In genomic region chr16:18836073-18836467, GRCm38 (mm10) we compare ENCODE assay signal across 7 mouse cellular contexts. TPM values are rescaled to one million over a fixed set of nuclear protein-coding genes. Genes with fewer than 3 reads are reported as not detected.
DNase-seq lines count a peak whose midpoint lies in the region; ATAC-seq and TF ChIP-seq lines count a peak whose summit lies in the region.

No protein-coding gene starts in this region.

- ATAC-seq in forebrain, embryonic 11.5 days (replicated peaks; ENCODE audit: low FRiP score) = peak; percentile 16; the same call in 1 of the 2 replicates
- peak; percentile 44; the same call in 1 of the 2 replicates for ATAC-seq in neural tube, embryonic 15.5 days (ENCODE audit: low FRiP score)

- no peaks in the 10 kb centered on the region for H3K9me3 ChIP-seq in forebrain, embryonic 11.5 days (ENCODE audit: control insufficient read depth, low read length)
- no peaks in the 10 kb centered on the region for H3K9me3 ChIP-seq in limb, embryonic 10.5 days (replicated peaks)
- H3K9me3 ChIP-seq in neural tube, embryonic 15.5 days (replicated peaks) = no peaks in the 10 kb centered on the region

- peak overlapping the region; percentile 72; the same call in 1 of the 2 replicates for H3K4me2 ChIP-seq in forebrain, embryonic 11.5 days (ENCODE audit: low read depth, low read length, severe bottlenecking)
- peak overlapping the region; percentile 63 for H3K4me2 ChIP-seq in neural tube, embryonic 15.5 days

- peaks cover 2% of the 10 kb centered on the region; the same call in 1 of the 2 replicates for H3K36me3 ChIP-seq in forebrain, embryonic 11.5 days (ENCODE audit: control insufficient read depth, insufficient read depth, low read length)
- H3K36me3 ChIP-seq in limb, embryonic 10.5 days = peaks cover 61% of the 10 kb centered on the region
- peaks cover 38% of the 10 kb centered on the region for H3K36me3 ChIP-seq in neural tube, embryonic 15.5 days
- H3K36me3 ChIP-seq in thymus, adult 2 months (ENCODE audit: control insufficient read depth, insufficient read depth, low read length) = peaks cover 22% of the 10 kb centered on the region

- no peak for TF ChIP-seq POLR2A in lung, adult 2 months (IDR thresholded peaks at IDR 0.05; ENCODE audit: borderline replicate concordance, extremely low read depth, low read depth, low read length)
- no peak for TF ChIP-seq POLR2A in thymus, adult 2 months (IDR thresholded peaks at IDR 0.05; ENCODE audit: control insufficient read depth, extremely low read depth, insufficient read depth, low read length, poor library complexity)

- peak overlapping the region; percentile 84; the same call in 1 of the 2 replicates for H3K9ac ChIP-seq in forebrain, embryonic 11.5 days (ENCODE audit: low read length)
- no peak overlapping the region for H3K9ac ChIP-seq in neural tube, embryonic 15.5 days (replicated peaks)

- 23% methylated on average over 3 of the region's 3 CpGs for WGBS in lung, adult 2 months
- 28% methylated on average over 3 of the region's 3 CpGs for WGBS in forebrain, embryonic 11.5 days
- WGBS in limb, embryonic 10.5 days = 24% methylated on average over 3 of the region's 3 CpGs
- 28% methylated on average over 3 of the region's 3 CpGs for WGBS in neural tube, embryonic 15.5 days
- 36% methylated on average over 3 of the region's 3 CpGs for WGBS in thymus, adult 2 months

- H3K27ac ChIP-seq in forebrain, embryonic 11.5 days (ENCODE audit: low read depth, low read length) = no peak overlapping the region
- peak overlapping the region; percentile 92; the same call in 1 of the 2 replicates for H3K27ac ChIP-seq in limb, embryonic 10.5 days
- peak overlapping the region; percentile 86; the same call in 1 of the 2 replicates for H3K27ac ChIP-seq in neural tube, embryonic 15.5 days (replicated peaks)
- H3K27ac ChIP-seq in thymus, adult 2 months (ENCODE audit: control insufficient read depth, insufficient read depth, low read length) = no peak overlapping the region

- H3K4me1 ChIP-seq in lung, adult 2 months (ENCODE audit: control insufficient read depth, insufficient read depth, low read length) = peaks cover 4% of the 10 kb centered on the region; the same call in 1 of the 2 replicates
- H3K4me1 ChIP-seq in forebrain, embryonic 11.5 days (replicated peaks; ENCODE audit: control insufficient read depth, insufficient read depth, low read length) = 0 out of 2 replicates have a peak, but pooled peaks cover 3% of the 10 kb centered on the region
- peaks cover 5% of the 10 kb centered on the region for H3K4me1 ChIP-seq in limb, embryonic 10.5 days
- peaks cover 14% of the 10 kb centered on the region; the same call in 1 of the 2 replicates for H3K4me1 ChIP-seq in neural tube, embryonic 15.5 days
- peaks cover 2% of the 10 kb centered on the region for H3K4me1 ChIP-seq in thymus, adult 2 months (replicated peaks; ENCODE audit: control insufficient read depth, insufficient read depth, low read length)

- DNase-seq in lung, adult 2 months = no peak
- DNase-seq in lung, postnatal 4 days = no peak
- no peak for DNase-seq in forebrain, embryonic 11.5 days (ENCODE audit: low spot score)
- DNase-seq in limb, embryonic 10.5 days (ENCODE audit: low spot score) = no peak
- DNase-seq in thymus, adult 2 months = no peak
- DNase-seq in left cerebral cortex, adult 18-20 months (ENCODE audit: low spot score in 2 of 2) = no peak

- peak overlapping the region; percentile 95 for H3K4me3 ChIP-seq in lung, adult 2 months (replicated peaks; ENCODE audit: extremely low read depth, low read depth, low read length)
- H3K4me3 ChIP-seq in forebrain, embryonic 11.5 days (ENCODE audit: low read depth, low read length) = peak overlapping the region; percentile 87
- H3K4me3 ChIP-seq in limb, embryonic 10.5 days = peak overlapping the region; percentile 96
- H3K4me3 ChIP-seq in neural tube, embryonic 15.5 days (replicated peaks) = peak overlapping the region; percentile 92
- no peak overlapping the region for H3K4me3 ChIP-seq in thymus, adult 2 months (ENCODE audit: control insufficient read depth, insufficient read depth, low read length)

- TF ChIP-seq CTCF in lung, adult 2 months (IDR thresholded peaks at IDR 0.05; ENCODE audit: insufficient read depth, low read length) = no peak
- no peak for TF ChIP-seq CTCF in thymus, adult 2 months (IDR thresholded peaks at IDR 0.05; ENCODE audit: borderline replicate concordance, control insufficient read depth, extremely low read depth, insufficient read depth, low read length, poor library complexity)

- H3K27me3 ChIP-seq in forebrain, embryonic 11.5 days (ENCODE audit: control insufficient read depth, insufficient read depth, low read length) = no peaks in the 10 kb centered on the region
- no peaks in the 10 kb centered on the region for H3K27me3 ChIP-seq in limb, embryonic 10.5 days (ENCODE audit: low read depth, poor library complexity, severe bottlenecking)
- H3K27me3 ChIP-seq in neural tube, embryonic 15.5 days (replicated peaks) = no peaks in the 10 kb centered on the region
- H3K27me3 ChIP-seq in thymus, adult 2 months (ENCODE audit: control insufficient read depth, insufficient read depth, low read length) = no peaks in the 10 kb centered on the region

RNA-seq across cellular contexts. Expression of gene 2510002D24Rik, which starts 0.3 kb away (rescaled TPM):
- polyA plus RNA-seq in lung, adult 2 months (2012; rRNA removed) = 37.4 and 46.3 TPM in 2 replicates
- polyA plus RNA-seq in forebrain, embryonic 11.5 days (2014; fragmentation: Nextera tagmentation; extraction: Ambion mirVana) = 23.9 and 28.2 TPM in 2 replicates
- polyA plus RNA-seq in limb, embryonic 10.5 days (2016; fragmentation: Nextera tagmentation; extraction: Ambion mirVana) = 35.9 and 39.8 TPM in 2 replicates
- 48.0 and 50.2 TPM in 2 replicates for polyA plus RNA-seq in neural tube, embryonic 15.5 days (2015; fragmentation: Nextera tagmentation; extraction: Ambion mirVana)
- polyA plus RNA-seq in thymus, adult 2 months (2012; rRNA removed) = 61.5 and 78.3 TPM in 2 replicates
- total RNA-seq in left cerebral cortex, adult 18-20 months (2021) = 10 to 100 TPM; 24.1 to 26.6 TPM

RNA-seq across cellular contexts. Expression of gene Gm28539, which starts 0.3 kb away (rescaled TPM):
- polyA plus RNA-seq in lung, adult 2 months (2012; rRNA removed) = 1.8 and 4.4 TPM in 2 replicates
- not detected in 2 replicates for polyA plus RNA-seq in forebrain, embryonic 11.5 days (2014; fragmentation: Nextera tagmentation; extraction: Ambion mirVana)
- polyA plus RNA-seq in limb, embryonic 10.5 days (2016; fragmentation: Nextera tagmentation; extraction: Ambion mirVana) = not detected in 2 replicates
- polyA plus RNA-seq in neural tube, embryonic 15.5 days (2015; fragmentation: Nextera tagmentation; extraction: Ambion mirVana) = 0.17 TPM in 1 of 2 replicates, not detected in the other
- not detected in 2 replicates for polyA plus RNA-seq in thymus, adult 2 months (2012; rRNA removed)
- total RNA-seq in left cerebral cortex, adult 18-20 months (2021) = 10 to 100 TPM in 1 of 2 experiments, 1 to 10 TPM in 1; 5.6 to 13.5 TPM

RNA-seq across cellular contexts. Expression of gene Cdc45, which starts 24.3 kb away (rescaled TPM):
- 3.3 and 3.5 TPM in 2 replicates for polyA plus RNA-seq in lung, adult 2 months (2012; rRNA removed)
- 75.8 and 82.0 TPM in 2 replicates for polyA plus RNA-seq in forebrain, embryonic 11.5 days (2014; fragmentation: Nextera tagmentation; extraction: Ambion mirVana)
- 82.9 and 88.0 TPM in 2 replicates for polyA plus RNA-seq in limb, embryonic 10.5 days (2016; fragmentation: Nextera tagmentation; extraction: Ambion mirVana)
- 6.6 and 18.5 TPM in 2 replicates for polyA plus RNA-seq in neural tube, embryonic 15.5 days (2015; fragmentation: Nextera tagmentation; extraction: Ambion mirVana)
- polyA plus RNA-seq in thymus, adult 2 months (2012; rRNA removed) = 67.6 and 80.8 TPM in 2 replicates
- 1 to 10 TPM in 1 of 2 experiments, under 1 TPM in 1; 0.77 to 2.0 TPM for total RNA-seq in left cerebral cortex, adult 18-20 months (2021)

RNA-seq across cellular contexts. Expression of gene Ufd1, which starts 24.5 kb away (rescaled TPM):
- 23.1 and 39.3 TPM in 2 replicates for polyA plus RNA-seq in lung, adult 2 months (2012; rRNA removed)
- 87.5 and 102 TPM in 2 replicates for polyA plus RNA-seq in forebrain, embryonic 11.5 days (2014; fragmentation: Nextera tagmentation; extraction: Ambion mirVana)
- 99.3 and 118 TPM in 2 replicates for polyA plus RNA-seq in limb, embryonic 10.5 days (2016; fragmentation: Nextera tagmentation; extraction: Ambion mirVana)
- 110 and 114 TPM in 2 replicates for polyA plus RNA-seq in neural tube, embryonic 15.5 days (2015; fragmentation: Nextera tagmentation; extraction: Ambion mirVana)
- polyA plus RNA-seq in thymus, adult 2 months (2012; rRNA removed) = 45.5 and 47.3 TPM in 2 replicates
- 10 to 100 TPM; 87.5 to 97.2 TPM for total RNA-seq in left cerebral cortex, adult 18-20 months (2021)

RNA-seq across cellular contexts. Expression of gene Mrpl40, which starts 40.6 kb away (rescaled TPM):
- polyA plus RNA-seq in lung, adult 2 months (2012; rRNA removed) = 6.1 and 10.4 TPM in 2 replicates
- polyA plus RNA-seq in forebrain, embryonic 11.5 days (2014; fragmentation: Nextera tagmentation; extraction: Ambion mirVana) = 99.7 and 101 TPM in 2 replicates
- polyA plus RNA-seq in limb, embryonic 10.5 days (2016; fragmentation: Nextera tagmentation; extraction: Ambion mirVana) = 129 and 146 TPM in 2 replicates
- 86.3 and 94.9 TPM in 2 replicates for polyA plus RNA-seq in neural tube, embryonic 15.5 days (2015; fragmentation: Nextera tagmentation; extraction: Ambion mirVana)
- 14.2 and 15.6 TPM in 2 replicates for polyA plus RNA-seq in thymus, adult 2 months (2012; rRNA removed)
- 10 to 100 TPM; 36.1 to 38.2 TPM for total RNA-seq in left cerebral cortex, adult 18-20 months (2021)

Comparison
In these comparisons a context has a peak if more than half of its experiments do, and no peak if none do; other contexts are left out.
1. H3K27ac ChIP-seq: peak in limb, embryonic 10.5 days (single experiment) and neural tube, embryonic 15.5 days (single experiment); none in forebrain, embryonic 11.5 days (single experiment) and thymus, adult 2 months (single experiment).